Mouse (Mus musculus) hindbrain, embryonic 12.5 days (tissue): ENCODE results near the gene Amer1. TPM values are rescaled to one million over a fixed set of nuclear protein-coding genes. Genes with fewer than 3 reads are reported as not detected.

ENCODE experiments used
- polyA plus RNA-seq: library from polyadenylated mRNA; unstranded; fragments of >200 nt; fragmentation: Nextera tagmentation; extraction: Ambion mirVana; gene quantifications from 2 replicates; pipeline ENCODE4 v1.2.1, GENCODE M21; 2016

Amer1 gene
- polyA plus RNA-seq, 1 experiment from 2014 or later = 12.3 TPM

Other genes with a start within 250 kb of the Amer1 start
- gene Arhgef9, start 248.0 kb downstream of the Amer1 start, polyA plus RNA-seq = 30.8 and 35.6 TPM in 2 replicates
- gene Asb12, start 113.1 kb upstream of the Amer1 start, polyA plus RNA-seq = 0.17 TPM in 1 of 2 replicates, not detected in the other
- gene Pfn5, start 113.2 kb upstream of the Amer1 start, polyA plus RNA-seq = not detected in 2 replicates
- 53.0 and 56.7 TPM in 2 replicates for gene Zc4h2, start 213.6 kb upstream of the Amer1 start, polyA plus RNA-seq